Mouse (Mus musculus) cortical plate, adult 2 months (tissue): Measurements from ENCODE around the gene Hk1. TPM values are rescaled to one million over a fixed set of nuclear protein-coding genes. Genes with fewer than 3 reads are reported as not detected.
"Not testable (repeated sequence)": the region's sequence is repeated elsewhere in the genome, so short reads cannot be mapped to it uniquely, and the experiment has no call there.

Experiments
- H3K27ac ChIP-seq: fragments of 200-500 bp; 2 replicates; pipeline ENCODE4 v1.5.1; 2012; ENCODE audit warnings: low read length, control low read depth, inconsistent platforms; ENCODE audit not compliant: insufficient read depth
- H3K4me1 ChIP-seq: fragments of 200-500 bp; 2 replicates; pipeline ENCODE4 v1.6.1; 2011; ENCODE audit warnings: low read length; ENCODE audit not compliant: control insufficient read depth, insufficient read depth
- H3K4me3 ChIP-seq: fragments of 200-500 bp; 2 replicates; pipeline ENCODE4 v1.5.1; 2011; ENCODE audit warnings: mild to moderate bottlenecking, low read length, control low read depth; ENCODE audit not compliant: insufficient read depth
- CTCF ChIP-seq: fragments of 200-500 bp; IDR thresholded peaks from 2 replicates; pipeline ENCODE4 v1.5.1; 2011; ENCODE audit warnings: mild to moderate bottlenecking, control low read depth, low read length; ENCODE audit not compliant: insufficient read depth; ENCODE audit errors: extremely low read depth
- POLR2A ChIP-seq: fragments of 200-500 bp; IDR thresholded peaks from 2 replicates; pipeline ENCODE4 v1.6.1; 2011; ENCODE audit warnings: mild to moderate bottlenecking, low read length, control low read depth; ENCODE audit not compliant: insufficient read depth; ENCODE audit errors: extremely low read depth
- polyA plus RNA-seq: library from polyadenylated mRNA; depleted of rRNA; stranded (reverse); fragments of >200 nt; gene quantifications from 2 replicates; pipeline ENCODE4 v1.2.3, GENCODE M21; 2012

Hk1 gene
- polyA plus RNA-seq, 1 experiment = 223 TPM

GRCm38 (mm10) chr10:62326818-62327571 lies 52.7 kb downstream of the Hk1 start:
- Histone ChIP-seq H3K27ac (no peak overlapping the region), H3K4me3 (no peak overlapping the region), H3K4me1 (peaks cover 13% of the 10 kb centered on the region)
- TF ChIP-seq CTCF = no peak
- no peak for TF ChIP-seq POLR2A

- Histone ChIP-seq H3K4me3 (no peak overlapping the region), H3K27ac (no peak overlapping the region), H3K4me1 (peaks cover 12% of the 10 kb centered on the region)
- no peak for TF ChIP-seq CTCF
- no peak for TF ChIP-seq POLR2A
These were observed 53.7 kb downstream of the Hk1 start for GRCm38 (mm10) chr10:62326002-62326401.

GRCm38 (mm10) chr10:62322821-62323220 lies 56.9 kb downstream of the Hk1 start:
- H3K4me3 ChIP-seq, H3K4me1 ChIP-seq, H3K27ac ChIP-seq: not testable (repeated sequence)

- TF ChIP-seq CTCF (no peak), POLR2A (no peak)
- Histone ChIP-seq H3K27ac (no peak overlapping the region), H3K4me3 (no peak overlapping the region), H3K4me1 (peaks cover 3% of the 10 kb centered on the region; the same call in 1 of the 2 replicates)
These were observed 58.3 kb downstream of the Hk1 start for GRCm38 (mm10) chr10:62321457-62321856.

- H3K27ac ChIP-seq = no peak overlapping the region
- H3K4me1 ChIP-seq = peaks cover 3% of the 10 kb centered on the region; the same call in 1 of the 2 replicates
- H3K4me3 ChIP-seq = no peak overlapping the region
- no peak for TF ChIP-seq POLR2A
- TF ChIP-seq CTCF = no peak
These were observed 59.2 kb downstream of the Hk1 start for GRCm38 (mm10) chr10:62320402-62320978.

- Histone ChIP-seq H3K4me3 (no peak overlapping the region), H3K4me1 (peaks cover 3% of the 10 kb centered on the region; the same call in 1 of the 2 replicates), H3K27ac (no peak overlapping the region)
- no peak for TF ChIP-seq POLR2A
These were observed 60.6 kb downstream of the Hk1 start for GRCm38 (mm10) chr10:62319154-62319553.

GRCm38 (mm10) chr10:62316467-62316866 lies 63.2 kb downstream of the Hk1 start:
- no peak overlapping the region for H3K27ac ChIP-seq
- no peak overlapping the region for H3K4me3 ChIP-seq
- H3K4me1 ChIP-seq = peaks cover 3% of the 10 kb centered on the region; the same call in 1 of the 2 replicates
- TF ChIP-seq CTCF (no peak), POLR2A (no peak)

- Histone ChIP-seq H3K4me3 (no peak overlapping the region), H3K4me1 (no peaks in the 10 kb centered on the region), H3K27ac (no peak overlapping the region)
- TF ChIP-seq CTCF (no peak), POLR2A (no peak)
These were observed 65.8 kb downstream of the Hk1 start for GRCm38 (mm10) chr10:62313885-62314424.

- Histone ChIP-seq H3K27ac (no peak overlapping the region), H3K4me1 (no peaks in the 10 kb centered on the region), H3K4me3 (no peak overlapping the region)
- no peak for TF ChIP-seq POLR2A
- TF ChIP-seq CTCF = no peak
These were observed 66.6 kb downstream of the Hk1 start for GRCm38 (mm10) chr10:62313140-62313539.

- Histone ChIP-seq H3K4me3 (no peak overlapping the region), H3K4me1 (no peaks in the 10 kb centered on the region), H3K27ac (no peak overlapping the region)
- TF ChIP-seq POLR2A (no peak), CTCF (no peak)
These were observed 68.2 kb downstream of the Hk1 start for GRCm38 (mm10) chr10:62311464-62311863.
